Mouse (Mus musculus) left cerebral cortex, postnatal 10 days (tissue): ENCODE measurements around the gene Gpx1. TPM values are rescaled to one million over a fixed set of nuclear protein-coding genes. Genes with fewer than 3 reads are reported as not detected.

ENCODE experiments used
- DNase-seq, 2 experiments: peaks; one replicate each; pipeline ENCODE4 v3.0.0; 2021 to 2022; ENCODE audit warnings: low spot score in 2 of 2, mixed read lengths in 1 of 2; ENCODE audit errors: extremely low spot score in 1 of 2
- intact Hi-C: fragments of 180-260 bp; cut with DNase I; formaldehyde crosslinking; loops from one replicate; pipeline ENCODE4 v1.15.1; 2025
- total RNA-seq, 2 experiments: library from RNA; stranded (reverse); gene quantifications; 2 replicates each; pipeline ENCODE4 v1.2.3; 2021

The Gpx1 gene
- total RNA-seq, 2 experiments from 2014 or later = 91.2 to 92.6 TPM

GRCm38 (mm10) chr9:108386816-108387215 lies 48.1 kb downstream of the Gpx1 start:
- intact Hi-C loops = loop anchor here (5.0 kb wide), 1 partner anchor 35 kb away; no protein-coding TSS in a partner anchor
- DNase-seq = no peak

- intact Hi-C loops = loop anchor here (5.0 kb wide), 1 partner anchor 36 kb away; no protein-coding TSS in a partner anchor
- no peak for DNase-seq
Observed at GRCm38 (mm10) chr9:108388601-108389000, 49.9 kb downstream of the Gpx1 start.

- DNase-seq = peak in 1 of 2 experiments; percentile 41
- intact Hi-C loops = loop anchor here (5.0 kb wide), 1 partner anchor 37 kb away; no protein-coding TSS in a partner anchor
Observed at GRCm38 (mm10) chr9:108389220-108389619, 50.5 kb downstream of the Gpx1 start.

Other genes with a start within 250 kb of the Gpx1 start
- gene Apeh, start 244.3 kb upstream of the Gpx1 start, total RNA-seq = 10 to 100 TPM; 30.7 to 41.3 TPM
- 100 to 1,000 TPM; 139 to 142 TPM for gene Bsn, start 148.5 kb upstream of the Gpx1 start, total RNA-seq
- gene Dag1, start 74.9 kb upstream of the Gpx1 start, total RNA-seq = 100 to 1,000 TPM; 131 to 135 TPM
- gene Nicn1, start 48.5 kb upstream of the Gpx1 start, total RNA-seq = 100 to 1,000 TPM; 118 to 122 TPM
- 10 to 100 TPM; 22.5 to 23.5 TPM for gene Amt, start 42.0 kb upstream of the Gpx1 start, total RNA-seq
- 100 to 1,000 TPM; 209 to 216 TPM for gene Rhoa, start 32.8 kb upstream of the Gpx1 start, total RNA-seq
- 10 to 100 TPM; 58.0 to 59.3 TPM for gene Tcta, start 32.7 kb upstream of the Gpx1 start, total RNA-seq
- gene Usp4, start 8.9 kb downstream of the Gpx1 start, total RNA-seq = 100 to 1,000 TPM; 122 to 125 TPM
- gene 1700102P08Rik, start 53.9 kb downstream of the Gpx1 start, total RNA-seq = 1 to 10 TPM; 1.4 to 2.1 TPM
- under 1 TPM; 0.19 to 0.26 TPM for gene Ccdc36, start 89.6 kb downstream of the Gpx1 start, total RNA-seq
- not detected for gene BC048562, start 97.6 kb downstream of the Gpx1 start, total RNA-seq
- gene Ccdc71, start 121.6 kb downstream of the Gpx1 start, total RNA-seq = 10 to 100 TPM; 38.7 to 39.6 TPM
- gene Klhdc8b, start 122.7 kb downstream of the Gpx1 start, total RNA-seq = 10 to 100 TPM; 32.5 to 35.9 TPM
- 10 to 100 TPM; 29.6 to 34.2 TPM for gene Lamb2, start 140.8 kb downstream of the Gpx1 start, total RNA-seq
- gene Usp19, start 151.7 kb downstream of the Gpx1 start, total RNA-seq = 100 to 1,000 TPM; 104 to 114 TPM
- 10 to 100 TPM; 82.9 to 91.8 TPM for gene Qars, start 168.8 kb downstream of the Gpx1 start, total RNA-seq
- 100 to 1,000 TPM; 125 to 131 TPM for gene Qrich1, start 177.9 kb downstream of the Gpx1 start, total RNA-seq
- gene Impdh2, start 221.4 kb downstream of the Gpx1 start, total RNA-seq = 10 to 100 TPM; 64.3 to 68.3 TPM
- gene Ndufaf3, start 228.5 kb downstream of the Gpx1 start, total RNA-seq = 10 to 100 TPM; 53.3 to 57.0 TPM
- gene Dalrd3, start 231.0 kb downstream of the Gpx1 start, total RNA-seq = 10 to 100 TPM; 70.9 to 76.1 TPM
- 100 to 1,000 TPM; 282 TPM for gene Wdr6, start 239.8 kb downstream of the Gpx1 start, total RNA-seq